Mouse (Mus musculus) liver, adult (tissue): ENCODE data around the gene Hist1h2bk.
"Not testable (repeated sequence)": the region's sequence is repeated elsewhere in the genome, so short reads cannot be mapped to it uniquely, and the experiment has no call there.

Source experiments
- GATA4 ChIP-seq: IDR thresholded peaks from 2 replicates; pipeline ENCODE4 v1.6.1; 2014; ENCODE audit warnings: mild to moderate bottlenecking, low read length; ENCODE audit not compliant: insufficient replicate concordance

Gene Hist1h2bk

GRCm38 (mm10) chr13:22028673-22029460 lies 6.8 kb upstream of the Hist1h2bk start:
- no peak for TF ChIP-seq GATA4

- no peak for TF ChIP-seq GATA4
Measured at GRCm38 (mm10) chr13:22029928-22030327, 5.7 kb upstream of the Hist1h2bk start.

- no peak for TF ChIP-seq GATA4
Measured at GRCm38 (mm10) chr13:22030493-22030892, 5.2 kb upstream of the Hist1h2bk start.

- TF ChIP-seq GATA4: no peak
Measured at GRCm38 (mm10) chr13:22033741-22034442, 1.8 kb upstream of the Hist1h2bk start.

GRCm38 (mm10) chr13:22034443-22035266 lies 1.0 kb upstream of the Hist1h2bk start:
- no peak for TF ChIP-seq GATA4

- no peak for TF ChIP-seq GATA4
Measured at GRCm38 (mm10) chr13:22036149-22036956, 683 bp downstream of the Hist1h2bk start.

- no peak for TF ChIP-seq GATA4
Measured at GRCm38 (mm10) chr13:22036986-22037385, 1.3 kb downstream of the Hist1h2bk start.

- no peak for TF ChIP-seq GATA4
Measured at GRCm38 (mm10) chr13:22037415-22037814, 1.7 kb downstream of the Hist1h2bk start.

- no peak for TF ChIP-seq GATA4
Measured at GRCm38 (mm10) chr13:22039364-22039763, 3.7 kb downstream of the Hist1h2bk start.

- TF ChIP-seq GATA4: no peak
Measured at GRCm38 (mm10) chr13:22039951-22040463, 4.3 kb downstream of the Hist1h2bk start.

- TF ChIP-seq GATA4: no peak
Measured at GRCm38 (mm10) chr13:22040464-22041141, 4.9 kb downstream of the Hist1h2bk start.

GRCm38 (mm10) chr13:22041142-22041536 lies 5.5 kb downstream of the Hist1h2bk start, which contains the start of gene Hist1h4i:
TSS of gene Hist1h4i (minus strand) at chr13:22041362.
- TF ChIP-seq GATA4: not testable (repeated sequence)

- no peak for TF ChIP-seq GATA4
Measured at GRCm38 (mm10) chr13:22041651-22042567, 6.2 kb downstream of the Hist1h2bk start.
